Mouse (Mus musculus) intestine, postnatal 0 days (tissue): Measurements from ENCODE around the gene Nsrp1. TPM values are rescaled to one million over a fixed set of nuclear protein-coding genes. Genes with fewer than 3 reads are reported as not detected.

Experiments used
- ATAC-seq: fragments of 200-750 bp; cut with Nextera tagmentation; 2 replicates; pipeline ENCODE4 v1.8.0; 2017; ENCODE audit warnings: mild to moderate bottlenecking, moderate TSS enrichment, moderate library complexity
- H3K27ac ChIP-seq: fragments of 300-500 bp; sonication (generic); 2 replicates; pipeline ENCODE4 v1.5.1; 2014; ENCODE audit warnings: mild to moderate bottlenecking, low read depth, low read length, moderate library complexity
- H3K27me3 ChIP-seq: fragments of 300-500 bp; sonication (generic); replicated peaks from 2 replicates; pipeline ENCODE4 v1.6.1; 2014; ENCODE audit warnings: low read length, mixed read lengths; ENCODE audit not compliant: control insufficient read depth, insufficient read depth
- H3K36me3 ChIP-seq: fragments of 300-500 bp; sonication (generic); 2 replicates; pipeline ENCODE4 v1.6.1; 2014; ENCODE audit warnings: mild to moderate bottlenecking, moderate library complexity; ENCODE audit not compliant: control insufficient read depth, insufficient read depth
- H3K4me1 ChIP-seq: fragments of 300-500 bp; sonication (generic); replicated peaks from 2 replicates; pipeline ENCODE4 v1.6.1; 2014; ENCODE audit warnings: antibody characterized with exemption, low read length, mixed read lengths; ENCODE audit not compliant: control insufficient read depth, insufficient read depth
- H3K4me2 ChIP-seq: fragments of 300-500 bp; sonication (generic); replicated peaks from 2 replicates; pipeline ENCODE4 v1.6.1; 2014; ENCODE audit warnings: low read depth, mild to moderate bottlenecking, moderate library complexity
- H3K4me3 ChIP-seq: fragments of 300-500 bp; sonication (generic); 2 replicates; pipeline ENCODE4 v1.5.1; 2014; ENCODE audit warnings: low read depth, low read length
- H3K9ac ChIP-seq: fragments of 300-500 bp; sonication (generic); 2 replicates; pipeline ENCODE4 v1.6.1; 2014; ENCODE audit warnings: mild to moderate bottlenecking, low read depth, low read length
- H3K9me3 ChIP-seq: fragments of 300-500 bp; sonication (generic); 2 replicates; pipeline ENCODE4 v1.6.1; 2016; ENCODE audit warnings: mixed run types; ENCODE audit not compliant: control insufficient read depth
- CTCF ChIP-seq: sonication (generic); IDR thresholded peaks from 2 replicates; pipeline ENCODE4 v1.5.1; 2016; ENCODE audit warnings: low read depth, mild to moderate bottlenecking, control low read depth, antibody characterized with exemption, moderate library complexity
- WGBS: fragments of 180-500 bp; shearing (Covaris S2); extraction: QIAGEN DNeasy Blood & Tissue Kit; methylation state at CpG from one replicate; pipeline ENCODE4 v1.1.7; 2014; 5-methylcytosine and 5-hydroxymethylcytosine counted together
- polyA plus RNA-seq: library from polyadenylated mRNA; unstranded; fragments of >200 nt; fragmentation: Nextera tagmentation; extraction: Ambion mirVana; gene quantifications from 2 replicates; pipeline ENCODE4 v1.2.1, GENCODE M21; 2015

The Nsrp1 gene
- polyA plus RNA-seq, 1 experiment from 2014 or later: 54.3 TPM

DNA sequence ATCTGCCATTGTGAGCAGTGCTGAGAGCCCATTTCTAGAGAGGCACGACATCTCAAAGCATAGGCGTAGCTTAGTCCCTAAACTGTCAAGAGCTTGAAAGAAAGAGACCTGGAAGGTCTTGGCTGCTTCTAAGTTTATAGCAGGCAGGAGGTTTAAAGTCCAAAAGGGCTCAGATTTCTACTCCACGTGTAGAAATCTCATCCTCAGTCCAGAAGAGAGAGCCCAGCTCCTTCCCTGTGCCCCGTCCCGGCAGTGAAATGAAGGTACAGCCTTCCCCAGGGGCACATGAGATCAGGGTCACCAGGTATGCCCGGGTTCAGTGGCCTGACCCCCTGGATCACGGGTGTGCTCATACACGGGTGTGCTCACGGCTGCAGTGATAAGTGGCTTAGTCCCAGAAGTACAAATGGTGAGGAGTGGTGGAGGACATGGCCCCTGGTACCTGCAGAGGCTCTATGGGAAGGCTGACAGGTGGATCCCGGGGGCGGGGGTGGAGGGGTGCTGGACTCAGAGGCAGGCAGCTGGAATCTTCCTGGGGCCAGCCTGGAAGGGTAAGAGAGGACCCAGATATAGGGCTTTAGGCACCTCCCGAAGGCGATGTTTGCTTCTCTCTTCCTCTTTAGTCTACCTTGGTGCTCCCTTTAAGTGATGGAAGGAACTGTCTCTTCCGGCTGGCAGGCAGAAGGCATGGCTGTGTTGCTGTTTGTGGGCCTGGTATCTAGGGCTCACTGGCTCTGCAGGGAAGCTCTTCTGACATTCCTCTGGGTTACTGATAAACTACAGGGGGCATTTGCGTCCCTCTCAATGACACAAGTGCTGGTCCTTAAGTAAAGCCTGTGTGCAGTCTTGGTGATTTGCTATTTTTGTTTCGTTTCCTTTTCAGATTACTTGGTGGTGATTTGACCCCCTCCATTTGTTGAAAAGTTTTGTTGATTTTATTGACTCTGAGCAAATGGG, 68.9 kb downstream of the Nsrp1 start:
- Histone ChIP-seq H3K4me1 (no peaks in the 10 kb centered on the region), H3K36me3 (peaks cover 5% of the 10 kb centered on the region; the same call in 1 of the 2 replicates), H3K9ac (peak overlapping the region; percentile 28), H3K4me3 (peak overlapping the region; percentile 20; the same call in 1 of the 2 replicates), H3K27me3 (no peaks in the 10 kb centered on the region), H3K4me2 (peak overlapping the region; percentile 56), H3K27ac (peak overlapping the region; percentile 76), H3K9me3 (no peaks in the 10 kb centered on the region)
- peak; percentile 72 for ATAC-seq
- no peak for TF ChIP-seq CTCF
- 32% methylated on average over 16 of the region's 16 CpGs for WGBS

DNA sequence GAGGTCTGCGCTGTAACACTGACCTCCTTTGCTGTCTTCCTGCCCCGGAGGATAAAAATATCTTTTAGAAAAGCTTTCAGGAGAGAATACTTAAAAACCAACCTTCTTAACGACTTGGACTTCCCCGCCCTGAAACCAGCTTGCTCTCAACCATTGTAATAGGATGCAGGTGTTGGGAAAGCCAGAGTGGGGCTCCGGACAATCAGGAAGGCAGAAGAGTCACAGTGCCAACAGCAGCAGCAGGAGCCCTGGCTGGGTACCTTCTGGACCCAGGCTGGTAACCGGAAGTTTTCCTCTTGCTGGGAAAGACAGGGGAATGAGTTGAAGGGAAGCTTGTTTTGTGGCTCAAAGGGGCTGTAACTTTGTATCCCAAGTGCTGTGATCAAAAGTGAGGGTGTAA, 71.6 kb downstream of the Nsrp1 start:
- Histone ChIP-seq H3K27ac (no peak overlapping the region), H3K4me2 (no peak overlapping the region), H3K9ac (no peak overlapping the region), H3K4me3 (no peak overlapping the region), H3K4me1 (no peaks in the 10 kb centered on the region; the same call in 1 of the 2 replicates), H3K27me3 (no peaks in the 10 kb centered on the region), H3K36me3 (no peaks in the 10 kb centered on the region), H3K9me3 (no peaks in the 10 kb centered on the region)
- no peak for TF ChIP-seq CTCF
- 43% methylated on average over 6 of the region's 6 CpGs for WGBS
- ATAC-seq: no peak

DNA sequence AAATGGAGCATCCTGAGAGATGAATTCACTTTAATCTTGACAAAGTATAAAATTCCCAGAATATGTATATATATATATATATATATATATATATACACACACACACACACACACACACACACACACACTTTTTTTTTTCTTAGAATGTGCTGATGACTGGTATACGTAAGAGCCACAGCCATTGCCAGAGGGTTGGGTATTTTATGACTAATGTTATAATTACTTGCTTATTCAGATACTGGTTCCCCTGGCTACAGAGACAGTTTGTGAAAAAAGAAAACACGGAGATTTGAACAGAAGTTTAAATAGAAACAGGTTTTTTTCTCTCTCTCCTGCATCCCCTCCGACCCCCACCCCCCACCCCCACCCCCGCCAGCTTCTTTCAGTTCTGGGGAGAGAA, 72.4 kb downstream of the Nsrp1 start:
- Histone ChIP-seq H3K27ac (no peak overlapping the region), H3K4me1 (no peaks in the 10 kb centered on the region; the same call in 1 of the 2 replicates), H3K36me3 (no peaks in the 10 kb centered on the region), H3K4me2 (no peak overlapping the region), H3K27me3 (no peaks in the 10 kb centered on the region), H3K9ac (no peak overlapping the region), H3K9me3 (no peaks in the 10 kb centered on the region), H3K4me3 (no peak overlapping the region)
- no peak for TF ChIP-seq CTCF
- no peak for ATAC-seq
- WGBS: 29% methylated on average over 4 of the region's 4 CpGs

DNA sequence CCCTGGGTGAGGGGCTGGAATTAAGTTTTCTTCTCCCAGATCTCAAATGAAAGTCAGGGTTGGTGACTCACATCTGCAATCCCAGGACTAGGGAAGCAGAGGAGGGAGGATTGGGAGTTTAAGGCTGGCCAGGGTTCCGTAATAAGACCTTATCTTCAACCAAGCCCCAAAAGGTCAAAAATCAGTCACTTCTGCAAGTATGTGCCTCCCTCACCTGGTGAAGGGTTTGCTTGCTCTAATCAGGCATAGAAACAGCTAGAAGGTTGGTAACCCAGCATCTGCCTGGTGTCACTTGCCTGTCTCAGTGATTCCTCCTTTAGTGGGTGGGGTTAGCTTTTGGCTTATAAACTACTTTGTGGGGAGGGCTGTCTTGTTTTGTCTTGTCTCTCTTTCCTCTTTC, 75.9 kb downstream of the Nsrp1 start:
- Histone ChIP-seq H3K27me3 (peaks cover 13% of the 10 kb centered on the region; the same call in 1 of the 2 replicates), H3K4me2 (no peak overlapping the region), H3K9me3 (no peaks in the 10 kb centered on the region), H3K4me1 (peaks cover 3% of the 10 kb centered on the region; the same call in 1 of the 2 replicates), H3K4me3 (no peak overlapping the region), H3K27ac (no peak overlapping the region), H3K36me3 (no peaks in the 10 kb centered on the region), H3K9ac (no peak overlapping the region)
- peak; percentile 13; the same call in 1 of the 2 replicates for TF ChIP-seq CTCF
- 24% methylated on average over 1 of the region's 1 CpGs for WGBS
- ATAC-seq: no peak

DNA sequence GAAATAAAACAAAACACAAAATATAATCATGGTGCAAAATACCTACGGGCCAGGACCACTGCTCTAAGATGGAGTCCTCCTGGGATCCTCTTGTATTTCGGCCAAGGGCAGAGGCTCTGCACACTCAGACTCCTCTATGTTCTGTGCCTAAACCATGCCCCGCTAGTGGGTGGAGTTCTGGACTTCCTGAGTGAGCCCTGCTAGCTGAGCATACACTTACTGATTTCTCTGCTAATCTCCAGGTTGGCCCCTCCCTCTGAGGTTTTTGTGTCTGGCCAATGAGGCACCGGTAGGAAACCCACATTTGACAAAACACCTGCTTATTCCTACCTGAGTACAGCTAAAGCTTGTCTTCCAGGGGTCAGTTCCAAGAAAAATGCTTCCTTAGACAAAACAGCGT, 77.5 kb downstream of the Nsrp1 start:
- H3K9ac ChIP-seq: no peak overlapping the region
- no peak overlapping the region for H3K4me2 ChIP-seq
- 52% methylated on average over 5 of the region's 5 CpGs for WGBS
- TF ChIP-seq CTCF: no peak
- no peaks in the 10 kb centered on the region for H3K36me3 ChIP-seq
- H3K4me3 ChIP-seq: no peak overlapping the region
- no peak for ATAC-seq
- no peak overlapping the region for H3K27ac ChIP-seq
- peaks cover 25% of the 10 kb centered on the region for H3K27me3 ChIP-seq
- peaks cover 3% of the 10 kb centered on the region; the same call in 1 of the 2 replicates for H3K4me1 ChIP-seq
- H3K9me3 ChIP-seq: no peaks in the 10 kb centered on the region

DNA sequence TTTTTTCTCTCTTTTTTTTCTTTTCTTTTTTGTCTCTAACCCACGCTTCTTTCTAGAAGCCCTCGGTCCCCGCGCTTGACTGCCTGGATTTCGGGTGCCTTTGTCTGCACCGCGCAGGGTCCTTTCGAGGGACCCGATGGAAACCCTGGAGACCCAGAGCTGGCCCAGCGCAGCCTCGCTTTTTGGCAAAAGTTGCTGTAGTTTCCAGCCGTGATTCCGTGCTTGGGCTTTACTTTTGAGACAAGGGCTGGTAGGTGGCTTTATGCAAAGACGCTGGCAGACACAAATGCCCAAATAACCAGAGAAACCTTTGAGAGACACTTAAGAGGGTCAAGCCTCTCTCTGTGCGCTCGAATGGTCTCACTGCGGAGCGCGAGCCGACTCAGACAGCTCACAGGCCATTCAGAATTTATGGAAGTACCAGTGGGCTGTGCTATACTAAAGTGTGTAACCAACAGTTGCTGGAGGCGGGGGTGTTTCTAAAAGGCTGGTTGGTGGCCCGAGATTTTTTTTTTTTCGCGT, 79.5 kb downstream of the Nsrp1 start:
- Histone ChIP-seq H3K36me3 (no peaks in the 10 kb centered on the region), H3K27ac (no peak overlapping the region), H3K4me1 (peaks cover 3% of the 10 kb centered on the region; the same call in 1 of the 2 replicates), H3K9ac (no peak overlapping the region), H3K9me3 (no peaks in the 10 kb centered on the region), H3K4me2 (peak overlapping the region; percentile 71), H3K4me3 (peak overlapping the region; percentile 50), H3K27me3 (peaks cover 25% of the 10 kb centered on the region)
- ATAC-seq: no peak
- 17% methylated on average over 24 of the region's 24 CpGs for WGBS
- no peak for TF ChIP-seq CTCF
